Mouse (Mus musculus) heart, postnatal 0 days (tissue): ENCODE results near the gene Olfr803. TPM values are rescaled to one million over a fixed set of nuclear protein-coding genes. Genes with fewer than 3 reads are reported as not detected.

ENCODE experiments used
- ATAC-seq: fragments of 200-750 bp; cut with Nextera tagmentation; 2 replicates; pipeline ENCODE4 v1.8.0; 2017; ENCODE audit warnings: low read depth, moderate number of reproducible peaks, moderate library complexity; ENCODE audit not compliant: insufficient read depth
- DNase-seq: peaks from one replicate; pipeline ENCODE4 v3.0.0-alpha.2; 2016; ENCODE audit warnings: low spot score
- H3K27ac ChIP-seq: fragments of 300-500 bp; sonication (generic); 2 replicates; pipeline ENCODE4 v1.5.1; 2014; ENCODE audit warnings: low read depth, mild to moderate bottlenecking
- H3K27me3 ChIP-seq: fragments of 300-500 bp; sonication (generic); 2 replicates; pipeline ENCODE4 v1.6.1; 2014; ENCODE audit warnings: low read length, mixed read lengths; ENCODE audit not compliant: control insufficient read depth, insufficient read depth
- H3K36me3 ChIP-seq: fragments of 300-500 bp; sonication (generic); replicated peaks from 2 replicates; pipeline ENCODE4 v1.6.1; 2014; ENCODE audit warnings: low read length, mixed read lengths; ENCODE audit not compliant: control insufficient read depth, insufficient read depth
- H3K4me1 ChIP-seq: fragments of 300-500 bp; sonication (generic); 2 replicates; pipeline ENCODE4 v1.6.1; 2014; ENCODE audit warnings: antibody characterized with exemption; ENCODE audit not compliant: control insufficient read depth, insufficient read depth
- H3K4me2 ChIP-seq: fragments of 300-500 bp; sonication (generic); 2 replicates; pipeline ENCODE4 v1.6.1; 2014; ENCODE audit warnings: low read depth, mild to moderate bottlenecking, low read length, moderate library complexity
- H3K4me3 ChIP-seq: fragments of 300-500 bp; sonication (generic); 2 replicates; pipeline ENCODE4 v1.5.1; 2014; ENCODE audit warnings: low read depth, low read length
- H3K9ac ChIP-seq: fragments of 300-500 bp; sonication (generic); replicated peaks from 2 replicates; pipeline ENCODE4 v1.6.1; 2014; ENCODE audit warnings: low read depth, low read length, mixed read lengths
- H3K9me3 ChIP-seq: fragments of 300-500 bp; sonication (generic); replicated peaks from 2 replicates; pipeline ENCODE4 v1.6.1; 2016; ENCODE audit warnings: low read length; ENCODE audit not compliant: control insufficient read depth
- CTCF ChIP-seq: IDR thresholded peaks from 2 replicates; pipeline ENCODE4 v1.5.1; 2016; ENCODE audit warnings: antibody characterized with exemption, control low read depth, low read depth
- EP300 ChIP-seq: IDR thresholded peaks from 2 replicates; pipeline ENCODE4 v1.6.1; 2016; ENCODE audit warnings: antibody characterized with exemption, low read depth
- WGBS: fragments of 180-500 bp; shearing (Covaris S2); extraction: QIAGEN DNeasy Blood & Tissue Kit; methylation state at CpG from one replicate; pipeline ENCODE4 v1.1.7; 2014; 5-methylcytosine and 5-hydroxymethylcytosine counted together
- polyA plus RNA-seq: library from polyadenylated mRNA; unstranded; fragments of >200 nt; fragmentation: Nextera tagmentation; extraction: Ambion mirVana; gene quantifications from 2 replicates; pipeline ENCODE4 v1.2.1, GENCODE M21; 2015
- total RNA-seq: library from RNA; depleted of rRNA; stranded (reverse); fragments of >200 nt; gene quantifications from 2 replicates; pipeline ENCODE4 v1.2.3, GENCODE M21; 2014; ENCODE audit warnings: low replicate concordance; rRNA removed

The Olfr803 gene
- not detected in 2 replicates for total RNA-seq
- not detected in 2 replicates for polyA plus RNA-seq

DNA sequence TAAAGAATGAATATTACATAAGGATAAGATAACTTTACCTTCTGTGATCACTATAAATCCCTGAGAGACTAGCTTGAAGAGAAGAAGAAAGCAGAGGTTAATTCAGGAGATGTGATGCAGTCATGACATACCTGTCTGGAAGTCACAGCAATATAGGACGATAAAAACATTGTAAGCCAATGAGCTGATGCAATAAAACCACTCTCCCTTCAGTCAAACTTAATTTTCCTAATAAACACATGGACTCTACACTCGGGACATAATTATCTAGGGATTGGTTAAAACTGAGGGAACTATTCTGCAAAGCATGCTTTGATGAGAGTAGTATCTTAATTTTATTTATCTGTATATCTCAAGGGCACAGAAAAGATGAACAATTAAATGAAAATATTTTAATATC is at the start of gene Olfr803:
Gene Olfr803, minus strand, starts transcription at position 101 of the 400 bp plus-strand sequence.
- DNase-seq (no peak), ATAC-seq (no peak)
- H3K36me3 ChIP-seq: no peaks in the 10 kb centered on the region
- H3K4me3 ChIP-seq: no peak within 1 kb of the TSS
- H3K27me3 ChIP-seq: no peaks in the 10 kb centered on the region
- H3K4me2 ChIP-seq: no peak within 1 kb of the TSS
- 54% methylated on average over 2 of the region's 2 CpGs for WGBS
- H3K4me1 ChIP-seq: no peaks in the 10 kb centered on the region
- no peaks in the 10 kb centered on the region for H3K9me3 ChIP-seq
- H3K27ac ChIP-seq: no peak within 1 kb of the TSS
- no peak within 1 kb of the TSS for H3K9ac ChIP-seq
- no peak for TF ChIP-seq EP300
- TF ChIP-seq CTCF: no peak

DNA sequence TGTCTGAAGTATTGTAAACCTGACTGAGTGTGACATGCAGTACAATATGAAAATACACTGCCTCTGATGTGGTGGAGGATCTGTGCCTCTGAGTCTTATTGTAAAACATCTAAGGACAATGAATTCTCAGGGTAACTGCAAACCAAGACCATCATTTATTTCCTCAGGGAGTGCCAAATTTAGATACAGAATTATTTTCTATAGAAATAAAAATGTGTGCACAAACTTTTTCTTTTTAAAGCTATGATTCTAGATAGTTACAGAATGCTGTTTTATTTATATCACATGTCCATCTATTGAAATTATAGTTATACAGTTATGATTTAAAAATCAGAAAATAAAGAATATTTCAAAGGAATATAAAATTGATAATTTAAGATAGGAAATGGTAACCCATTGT is 47.7 kb upstream of the Olfr803 start, which contains the start of gene Olfr806:
Gene Olfr806, minus strand, starts transcription at position 101 of the 400 bp plus-strand sequence.
- no peak for TF ChIP-seq CTCF
- no peak for TF ChIP-seq EP300
- H3K36me3 ChIP-seq: no peaks in the 10 kb centered on the region

DNA sequence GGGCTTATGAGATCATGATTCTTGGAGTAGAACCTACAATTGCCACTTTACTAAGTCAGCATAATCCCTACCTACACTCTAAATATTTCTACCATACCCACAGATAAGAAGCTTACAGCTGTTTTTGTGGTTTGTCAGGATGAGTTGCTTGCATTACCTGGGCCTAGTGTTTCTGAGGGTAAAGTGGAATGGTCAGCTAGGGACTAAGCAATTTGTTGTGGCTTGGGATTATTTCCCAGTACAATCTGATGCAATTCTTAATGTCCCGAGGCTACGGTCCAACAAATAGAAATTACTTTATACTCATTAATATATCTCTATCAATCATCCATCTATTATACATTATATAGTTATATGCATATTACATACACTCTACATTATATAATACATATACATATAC is 35.2 kb upstream of the Olfr803 start, which contains the start of gene Olfr805:
Gene Olfr805, minus strand, starts transcription at position 101 of the 400 bp plus-strand sequence.
- WGBS: 89% methylated on average over 2 of the region's 2 CpGs
- Histone ChIP-seq H3K27ac (no peak within 1 kb of the TSS), H3K27me3 (no peaks in the 10 kb centered on the region), H3K4me1 (no peaks in the 10 kb centered on the region), H3K9me3 (no peaks in the 10 kb centered on the region), H3K9ac (no peak within 1 kb of the TSS), H3K4me3 (no peak within 1 kb of the TSS), H3K36me3 (no peaks in the 10 kb centered on the region), H3K4me2 (no peak within 1 kb of the TSS)
- no peak for ATAC-seq
- TF ChIP-seq CTCF: no peak
- no peak for TF ChIP-seq EP300
- DNase-seq: no peak

More for the DNA sequence above, 47.7 kb upstream of the Olfr803 start, which contains the start of gene Olfr806:
- Histone ChIP-seq H3K9me3 (no peaks in the 10 kb centered on the region), H3K27me3 (no peaks in the 10 kb centered on the region), H3K4me2 (no peak within 1 kb of the TSS), H3K4me1 (no peaks in the 10 kb centered on the region), H3K27ac (no peak within 1 kb of the TSS), H3K4me3 (no peak within 1 kb of the TSS), H3K9ac (no peak within 1 kb of the TSS)
- ATAC-seq: no peak
- DNase-seq: no peak

DNA sequence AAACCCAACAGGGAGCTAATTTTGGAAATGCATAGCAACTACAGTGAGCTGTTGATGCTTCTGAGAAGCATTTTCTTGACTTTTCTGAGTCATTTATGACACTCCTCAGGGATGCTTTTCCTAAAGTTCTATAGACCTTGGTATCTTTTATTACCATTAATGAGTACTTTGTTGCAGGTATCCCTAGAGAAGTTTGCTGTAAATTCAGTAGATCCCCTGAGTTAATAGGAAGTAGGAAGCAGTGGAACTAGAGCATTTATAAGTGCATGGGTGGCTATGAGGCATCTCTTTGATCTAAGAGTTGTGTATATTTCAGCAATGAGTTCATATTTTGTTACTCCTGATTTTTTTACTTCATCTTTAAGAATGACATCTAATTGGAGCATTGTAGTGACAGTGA is 8.8 kb upstream of the Olfr803 start, which contains the start of gene Olfr804:
Gene Olfr804, plus strand, starts transcription at position 301 of the 400 bp plus-strand sequence.
- no peaks in the 10 kb centered on the region for H3K9me3 ChIP-seq
- DNase-seq (no peak), ATAC-seq (no peak)
- no peak within 1 kb of the TSS for H3K4me2 ChIP-seq
- H3K4me3 ChIP-seq: no peak within 1 kb of the TSS
- H3K27ac ChIP-seq: no peak within 1 kb of the TSS
- H3K27me3 ChIP-seq: no peaks in the 10 kb centered on the region
- no peak within 1 kb of the TSS for H3K9ac ChIP-seq
- TF ChIP-seq EP300 (no peak), CTCF (no peak)
- H3K36me3 ChIP-seq: no peaks in the 10 kb centered on the region
- H3K4me1 ChIP-seq: no peaks in the 10 kb centered on the region

DNA sequence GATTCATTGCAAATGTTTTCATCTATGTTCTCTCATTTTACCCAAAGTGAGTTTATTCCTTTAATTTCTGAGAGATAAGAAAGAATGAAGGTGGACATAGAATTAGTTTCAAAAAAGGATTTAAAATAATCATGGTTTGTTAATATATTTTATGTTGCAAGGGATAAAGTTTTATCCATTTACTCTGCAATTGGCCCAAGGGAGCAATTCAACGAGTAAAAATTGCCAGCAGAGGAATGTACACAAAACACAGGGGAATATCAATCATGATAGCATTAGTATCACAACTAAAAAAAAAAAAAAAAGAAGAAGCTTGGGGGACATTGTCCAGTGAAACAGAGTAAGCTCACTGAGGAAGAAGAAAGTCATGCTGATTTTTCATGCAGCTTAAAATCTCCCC is 6.0 kb downstream of the Olfr803 start, which contains the start of gene Olfr802:
Gene Olfr802, minus strand, starts transcription at position 101 of the 400 bp plus-strand sequence.
- Histone ChIP-seq H3K4me3 (no peak within 1 kb of the TSS), H3K27me3 (no peaks in the 10 kb centered on the region), H3K9ac (no peak within 1 kb of the TSS), H3K36me3 (no peaks in the 10 kb centered on the region), H3K9me3 (no peaks in the 10 kb centered on the region), H3K4me1 (no peaks in the 10 kb centered on the region), H3K4me2 (no peak within 1 kb of the TSS), H3K27ac (no peak within 1 kb of the TSS)
- 46% methylated on average over 1 of the region's 1 CpGs for WGBS
- no peak for DNase-seq
- no peak for TF ChIP-seq CTCF
- TF ChIP-seq EP300: no peak
- ATAC-seq: no peak

DNA sequence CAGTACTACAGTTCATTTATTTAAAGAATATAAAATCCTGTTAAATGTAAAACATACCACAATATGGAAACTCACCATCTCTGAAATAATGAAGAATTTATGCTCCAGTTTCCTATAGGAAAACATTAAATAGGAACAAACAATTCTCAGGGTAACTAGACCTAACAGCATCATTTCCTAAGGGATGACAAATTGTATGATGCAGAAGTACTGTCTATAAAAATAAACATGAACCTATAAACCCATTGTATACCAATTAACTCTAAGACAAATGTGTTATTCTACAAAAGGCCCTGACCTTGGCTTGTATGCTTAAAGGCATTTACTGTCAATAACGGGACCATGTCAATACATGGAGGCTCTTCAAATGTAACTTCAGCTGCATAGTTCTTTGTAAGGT is 20.3 kb downstream of the Olfr803 start, which contains the start of gene Olfr801:
Gene Olfr801, minus strand, starts transcription at position 101 of the 400 bp plus-strand sequence.
- no peaks in the 10 kb centered on the region for H3K9me3 ChIP-seq
- H3K4me2 ChIP-seq: no peak within 1 kb of the TSS
- H3K4me1 ChIP-seq: no peaks in the 10 kb centered on the region
- WGBS: 56% methylated on average over 1 of the region's 1 CpGs
- H3K27ac ChIP-seq: no peak within 1 kb of the TSS
- H3K4me3 ChIP-seq: no peak within 1 kb of the TSS
- TF ChIP-seq CTCF (no peak), EP300 (no peak)
- H3K9ac ChIP-seq: no peak within 1 kb of the TSS
- H3K27me3 ChIP-seq: no peaks in the 10 kb centered on the region
- ATAC-seq: no peak
- H3K36me3 ChIP-seq: no peaks in the 10 kb centered on the region
- DNase-seq: no peak
